Mouse (Mus musculus) liver, adult 2 months (tissue): ENCODE measurements around the gene Chit1.

Experiments used
- CTCF ChIP-seq: fragments of 200-500 bp; IDR thresholded peaks from 2 replicates; pipeline ENCODE4 v1.5.1; 2011; ENCODE audit warnings: low read depth, low read length, control low read depth
- POLR2A ChIP-seq: fragments of 200-500 bp; IDR thresholded peaks from 2 replicates; pipeline ENCODE4 v1.6.1; 2011; ENCODE audit warnings: low read length, control low read depth; ENCODE audit not compliant: insufficient read depth; ENCODE audit errors: extremely low read depth

- TF ChIP-seq POLR2A = no peak
- TF ChIP-seq CTCF = no peak
These were observed 78.1 kb downstream of the Chit1 start for GRCm38 (mm10) chr1:134188989-134189729.
